Mouse (Mus musculus): ENCODE measurements around the gene Zdhhc5. TPM values are rescaled to one million over a fixed set of nuclear protein-coding genes. Genes with fewer than 3 reads are reported as not detected.

Zdhhc5 gene
- polyA plus RNA-seq (2017; shearing (Covaris generic)): 54.3 TPM

GRCm38 (mm10) chr2:84714811-84715561 lies at the start of gene Zdhhc5:
Zdhhc5 (minus strand) TSS chr2:84715180.

GRCm38 (mm10) chr2:84743561-84743960 lies 28.6 kb upstream of the Zdhhc5 start, which contains the start of gene Gm19426:
Gm19426 (minus strand) TSS chr2:84743655.

GRCm38 (mm10) chr2:84733579-84734300 lies 18.8 kb upstream of the Zdhhc5 start, which contains the start of gene Ypel4:
Ypel4 (plus strand) TSS chr2:84734058.

DNA sequence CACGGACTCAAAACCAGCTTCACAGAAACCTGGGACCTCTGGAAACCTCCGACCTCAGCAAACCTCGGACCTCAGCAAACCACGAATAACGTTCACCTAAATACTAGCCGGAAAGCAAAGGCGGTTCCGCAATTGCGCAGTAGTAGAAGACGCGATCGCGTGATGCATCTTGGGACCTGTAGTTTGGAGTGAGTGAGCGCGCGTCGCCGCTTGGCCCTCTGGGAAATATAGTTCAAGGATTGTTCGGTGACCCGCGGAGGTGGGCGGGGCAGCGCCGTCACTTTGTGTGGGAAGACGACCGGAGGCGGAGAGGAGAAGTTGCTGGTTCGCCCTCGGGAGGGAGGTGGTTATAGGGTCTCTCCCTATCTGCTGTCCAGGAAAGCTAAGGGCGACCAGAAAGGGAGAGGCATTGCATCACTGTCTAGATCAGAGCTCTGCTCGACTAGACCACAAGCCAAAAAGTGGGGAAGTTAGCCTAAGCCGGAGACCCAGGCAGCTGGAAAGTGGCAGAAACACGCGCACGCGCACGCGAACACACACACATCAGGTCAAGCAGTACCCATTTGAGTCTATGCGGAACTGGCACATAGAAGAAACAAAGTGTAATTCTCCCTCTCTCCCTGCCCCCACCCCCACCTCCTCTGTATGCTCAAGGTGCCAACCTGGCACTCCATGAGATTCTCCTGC lies 12.3 kb upstream of the Zdhhc5 start, which contains the start of gene Clp1:
TSS of gene Clp1 (minus strand) at position 179 of the 687 bp plus-strand sequence.

DNA sequence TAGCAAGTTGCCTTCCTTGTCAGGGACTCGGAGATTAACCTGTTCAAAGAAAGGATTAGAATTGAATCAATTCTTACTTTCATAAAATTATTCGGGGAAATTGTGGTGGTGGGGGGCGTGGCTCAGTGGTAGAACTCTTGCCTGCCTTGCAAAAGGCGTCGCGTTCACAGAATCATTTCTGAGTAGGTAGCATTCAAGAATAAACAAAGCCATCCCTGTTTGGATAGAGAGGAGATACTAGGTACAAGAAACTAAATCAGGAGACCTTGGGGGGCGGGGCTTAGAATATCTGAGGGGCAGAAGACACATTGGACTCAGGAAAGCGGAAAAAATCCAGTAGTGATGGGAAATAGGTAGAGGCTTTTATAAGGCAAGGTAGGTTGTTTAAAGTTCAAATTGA lies 36.0 kb downstream of the Zdhhc5 start, which contains the start of gene Tmx2:
TSS of gene Tmx2 (minus strand) at position 125 of the 400 bp plus-strand sequence.

DNA sequence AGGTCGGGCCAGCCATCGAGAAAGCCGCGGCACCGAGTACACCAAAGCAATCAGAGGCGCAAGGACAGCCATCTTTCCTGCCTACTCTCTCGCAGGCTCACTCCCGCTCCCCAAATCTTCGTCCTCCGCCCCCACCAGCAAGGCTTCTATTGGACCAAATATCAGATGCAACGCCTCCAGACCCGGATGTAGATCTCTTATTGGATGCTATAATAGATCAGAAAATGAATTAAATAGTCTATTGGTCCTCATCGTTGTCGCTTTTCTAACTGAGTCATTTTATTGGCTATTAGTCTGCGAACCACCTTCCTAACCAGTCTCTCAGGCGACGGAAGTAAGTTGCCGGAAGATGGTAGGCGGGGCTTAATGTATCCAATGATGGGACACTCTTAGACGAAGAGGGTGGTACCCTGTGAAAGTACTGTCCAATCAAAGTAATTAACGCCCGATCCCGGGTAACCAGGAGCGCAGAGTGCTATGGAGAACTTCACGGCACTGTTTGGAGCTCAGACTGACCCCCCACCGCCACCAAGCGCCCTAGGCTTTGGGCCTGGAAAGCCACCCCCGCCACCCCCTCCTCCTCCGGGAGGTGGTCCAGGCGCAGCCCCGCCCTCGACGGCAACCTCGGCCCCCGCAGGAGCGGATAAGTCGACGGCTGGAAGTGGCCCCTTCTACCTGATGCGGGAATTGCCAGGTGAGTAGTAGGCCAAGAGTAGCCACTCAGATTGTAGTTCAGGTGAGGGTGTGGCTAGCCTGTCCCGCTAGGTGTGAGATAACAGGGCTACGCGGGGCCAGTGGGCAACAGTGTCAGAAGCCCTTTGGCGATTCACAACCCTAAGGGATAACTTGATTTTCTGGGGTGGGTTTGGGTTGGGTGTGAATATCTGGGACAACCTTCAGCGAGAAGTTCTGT lies 36.8 kb downstream of the Zdhhc5 start, which contains the start of the genes Gm28635 and Med19:
TSS of gene Gm28635 (minus strand) at position 74 of the 913 bp plus-strand sequence.
TSS of gene Med19 (plus strand) at position 435 of the 913 bp plus-strand sequence.

GRCm38 (mm10) chr2:84670569-84670933 lies 44.4 kb downstream of the Zdhhc5 start, which contains the start of gene Selenoh:
Selenoh (minus strand) TSS chr2:84670770.

GRCm38 (mm10) chr2:84658806-84659205 lies 56.2 kb downstream of the Zdhhc5 start, which contains the start of gene Btbd18:
Btbd18 (plus strand) TSS chr2:84659079.

GRCm38 (mm10) chr2:84650464-84651195 lies 64.3 kb downstream of the Zdhhc5 start, which contains the start of gene Ctnnd1:
Ctnnd1 (minus strand) TSS chr2:84650765.

Other genes starting within 250 kb of the Zdhhc5 start
- gene Tfpi, start 238.4 kb downstream of the Zdhhc5 start, polyA plus RNA-seq (2017; shearing (Covaris generic)): 2.6 TPM
- not detected for gene Ctnnd1, start 64.4 kb downstream of the Zdhhc5 start, polyA plus RNA-seq (2017; shearing (Covaris generic))
- not detected for gene Btbd18, start 56.1 kb downstream of the Zdhhc5 start, polyA plus RNA-seq (2017; shearing (Covaris generic))
- 49.2 TPM for gene Selenoh, start 44.4 kb downstream of the Zdhhc5 start, polyA plus RNA-seq (2017; shearing (Covaris generic))
- not detected for gene Gm28635, start 37.1 kb downstream of the Zdhhc5 start, polyA plus RNA-seq (2017; shearing (Covaris generic))
- gene Med19, start 36.8 kb downstream of the Zdhhc5 start, polyA plus RNA-seq (2017; shearing (Covaris generic)): 14.0 TPM
- gene Tmx2, start 36.0 kb downstream of the Zdhhc5 start, polyA plus RNA-seq (2017; shearing (Covaris generic)): 54.1 TPM
- gene Clp1, start 12.2 kb upstream of the Zdhhc5 start, polyA plus RNA-seq (2017; shearing (Covaris generic)): 93.8 TPM
- gene Ypel4, start 18.9 kb upstream of the Zdhhc5 start, polyA plus RNA-seq (2017; shearing (Covaris generic)): 0.99 TPM
- not detected for gene Gm19426, start 28.5 kb upstream of the Zdhhc5 start, polyA plus RNA-seq (2017; shearing (Covaris generic))
- 0.45 TPM for gene Serping1, start 60.3 kb upstream of the Zdhhc5 start, polyA plus RNA-seq (2017; shearing (Covaris generic))
- gene Ube2l6, start 83.6 kb upstream of the Zdhhc5 start, polyA plus RNA-seq (2017; shearing (Covaris generic)): 6.1 TPM
- gene Smtnl1, start 107.5 kb upstream of the Zdhhc5 start, polyA plus RNA-seq (2017; shearing (Covaris generic)): not detected
- gene Timm10, start 111.8 kb upstream of the Zdhhc5 start, polyA plus RNA-seq (2017; shearing (Covaris generic)): 14.3 TPM
- 19.3 TPM for gene Slc43a1, start 123.7 kb upstream of the Zdhhc5 start, polyA plus RNA-seq (2017; shearing (Covaris generic))
- gene Rtn4rl2, start 171.5 kb upstream of the Zdhhc5 start, polyA plus RNA-seq (2017; shearing (Covaris generic)): not detected
- 2.1 TPM for gene Slc43a3, start 221.4 kb upstream of the Zdhhc5 start, polyA plus RNA-seq (2017; shearing (Covaris generic))

All from effector memory CD4-positive, alpha-beta T cell, adult 7 months (primary cell).